Mouse (Mus musculus): Measurements from ENCODE around the gene Met.

GRCm38 (mm10) chr6:17578092-17578760 lies 114.6 kb downstream of the Met start:
- no peak for TF ChIP-seq CTCF (conservative IDR thresholded peaks at IDR 0.05 in 1 of 2, IDR thresholded peaks at IDR 0.05 in 1 of 2; ENCODE audit: low read depth in 2 of 2, low read length in 2 of 2)
- no peak for TF ChIP-seq POLR2A (IDR thresholded peaks at IDR 0.05; ENCODE audit: low read depth, low read length)
- no peak for TF ChIP-seq RAD21 (IDR thresholded peaks at IDR 0.05; ENCODE audit: low read depth, low read length)
- no peak for TF ChIP-seq POLR2AphosphoS2 (IDR thresholded peaks at IDR 0.05; ENCODE audit: low read depth, low read length)
- TF ChIP-seq CHD2 (IDR thresholded peaks at IDR 0.05; ENCODE audit: low read length) = no peak
- no peak for TF ChIP-seq BHLHE40 (IDR thresholded peaks at IDR 0.05; ENCODE audit: low read depth, low read length)
- TF ChIP-seq GABPA (IDR thresholded peaks at IDR 0.05; ENCODE audit: insufficient replicate concordance, low read depth, low read length) = no peak
- TF ChIP-seq EP300 (IDR thresholded peaks at IDR 0.05; ENCODE audit: low read length) = no peak
- no peak for TF ChIP-seq NRF1 (IDR thresholded peaks at IDR 0.05; ENCODE audit: low read depth, low read length)
- TF ChIP-seq ZKSCAN1 (IDR thresholded peaks at IDR 0.05; ENCODE audit: borderline replicate concordance, low read depth, low read length) = no peak
- TF ChIP-seq ETS1 (conservative IDR thresholded peaks at IDR 0.05; ENCODE audit: low read depth, low read length) = no peak
- TF ChIP-seq KAT2A (IDR thresholded peaks at IDR 0.05; ENCODE audit: insufficient replicate concordance, low read length) = no peak
